Mouse (Mus musculus) MEL (cell line): Measurements from ENCODE around the gene Dapl1. TPM values are rescaled to one million over a fixed set of nuclear protein-coding genes. Genes with fewer than 3 reads are reported as not detected.

Experiments used
- DNase-seq: peaks from one replicate; pipeline ENCODE4 v3.0.0; 2011; ENCODE audit warnings: low read depth, low spot score
- H3K27ac ChIP-seq: 2 replicates; pipeline ENCODE4 v1.5.1; 2012; ENCODE audit warnings: low read depth, mild to moderate bottlenecking, control low read depth, low read length, moderate library complexity; ENCODE audit not compliant: control insufficient read depth
- H3K27me3 ChIP-seq, 2 experiments: fragments of 150-350 bp in 1 of 2; sonication (generic) in 1 of 2; 2 replicates each; pipeline ENCODE4 v1.6.1; 2012; ENCODE audit warnings: low read length in 2 of 2, mild to moderate bottlenecking in 2 of 2, improper control_type of control experiment in 1 of 2, moderate library complexity in 1 of 2; ENCODE audit not compliant: insufficient read depth in 2 of 2, control insufficient read depth in 1 of 2
- H3K36me3 ChIP-seq, 2 experiments: 2 replicates each; pipeline ENCODE4 v1.6.1; 2012 to 2014; ENCODE audit warnings: low read length in 2 of 2, improper control_type of control experiment in 1 of 2, inconsistent platforms in 1 of 2, mild to moderate bottlenecking in 1 of 2; ENCODE audit not compliant: insufficient read depth in 2 of 2, control insufficient read depth in 1 of 2
- H3K4me1 ChIP-seq, 2 experiments: fragments of 150-350 bp in 1 of 2; sonication (generic) in 1 of 2; 2 replicates each; pipeline ENCODE4 v1.6.1; 2012; ENCODE audit warnings: low read length in 2 of 2, improper control_type of control experiment in 1 of 2, mild to moderate bottlenecking in 1 of 2; ENCODE audit not compliant: insufficient read depth in 2 of 2, control insufficient read depth in 1 of 2
- H3K4me3 ChIP-seq, 2 experiments: fragments of 150-350 bp in 1 of 2; sonication (generic) in 1 of 2; 2 replicates each; pipeline ENCODE4 v1.5.1; 2012; ENCODE audit warnings: low read depth in 2 of 2, low read length in 2 of 2, mild to moderate bottlenecking in 2 of 2, moderate library complexity in 2 of 2, control low read depth in 1 of 2, improper control_type of control experiment in 1 of 2; ENCODE audit not compliant: control insufficient read depth in 1 of 2, insufficient read depth in 1 of 2
- H3K79me2 ChIP-seq: 2 replicates; pipeline ENCODE4 v1.6.1; 2012; ENCODE audit warnings: mild to moderate bottlenecking, low read length, moderate library complexity; ENCODE audit not compliant: control insufficient read depth, poor library complexity, insufficient read depth
- H3K9ac ChIP-seq: 2 replicates; pipeline ENCODE4 v1.6.1; 2012; ENCODE audit warnings: low read depth, mild to moderate bottlenecking, control low read depth, low read length, moderate library complexity; ENCODE audit not compliant: control insufficient read depth, poor library complexity, severe bottlenecking
- H3K9me3 ChIP-seq: fragments of 150-350 bp; sonication (generic); replicated peaks from 2 replicates; pipeline ENCODE4 v1.6.1; 2012; ENCODE audit warnings: mild to moderate bottlenecking, low read length, improper control_type of control experiment, moderate library complexity; ENCODE audit not compliant: insufficient read depth
- BHLHE40 ChIP-seq: IDR thresholded peaks from 2 replicates; pipeline ENCODE4 v1.6.1; 2012; ENCODE audit warnings: low read depth, mild to moderate bottlenecking, inconsistent platforms, low read length, improper control_type of control experiment, borderline replicate concordance
- CHD1 ChIP-seq: IDR thresholded peaks from 2 replicates; pipeline ENCODE4 v1.6.1; 2012; ENCODE audit warnings: low read depth, mild to moderate bottlenecking, inconsistent platforms, low read length, improper control_type of control experiment
- CHD2 ChIP-seq: IDR thresholded peaks from 2 replicates; pipeline ENCODE4 v1.6.1; 2011; ENCODE audit warnings: low read length, improper control_type of control experiment
- CTCF ChIP-seq, 3 experiments: IDR thresholded peaks in 2 of 3; conservative IDR thresholded peaks in 1 of 3; 2 replicates each; pipeline ENCODE4 v1.5.1; 2011 to 2012; ENCODE audit warnings: low read length in 3 of 3, low read depth in 2 of 3, mild to moderate bottlenecking in 2 of 3, improper control_type of control experiment in 1 of 3, inconsistent platforms in 1 of 3, mixed read lengths in 1 of 3, moderate library complexity in 1 of 3; ENCODE audit not compliant: control insufficient read depth in 1 of 3, insufficient read depth in 1 of 3, poor library complexity in 1 of 3, severe bottlenecking in 1 of 3
- ELF1 ChIP-seq: IDR thresholded peaks from 2 replicates; pipeline ENCODE4 v1.6.1; 2014; ENCODE audit warnings: low read depth, mild to moderate bottlenecking, inconsistent platforms, low read length, improper control_type of control experiment, moderate library complexity
- ETS1 ChIP-seq: IDR thresholded peaks from 2 replicates; pipeline ENCODE4 v1.6.1; 2012; ENCODE audit warnings: low read depth, mild to moderate bottlenecking, inconsistent platforms, low read length, improper control_type of control experiment, moderate library complexity
- GABPA ChIP-seq: IDR thresholded peaks from 2 replicates; pipeline ENCODE4 v1.6.1; 2012; ENCODE audit warnings: low read depth, mild to moderate bottlenecking, inconsistent platforms, low read length, improper control_type of control experiment, moderate library complexity
- GATA1 ChIP-seq: IDR thresholded peaks from 2 replicates; pipeline ENCODE4 v1.6.1; 2011; ENCODE audit warnings: low read depth, low read length, improper control_type of control experiment
- JUND ChIP-seq: IDR thresholded peaks from 2 replicates; pipeline ENCODE4 v1.6.1; 2011; ENCODE audit warnings: low read depth, mild to moderate bottlenecking, improper control_type of control experiment, low read length
- KAT2A ChIP-seq: conservative IDR thresholded peaks from 2 replicates; pipeline ENCODE4 v1.6.1; 2012; ENCODE audit warnings: low read depth, low read length, improper control_type of control experiment, inconsistent platforms
- MAX ChIP-seq: IDR thresholded peaks from 2 replicates; pipeline ENCODE4 v1.6.1; 2011; ENCODE audit warnings: low read length, improper control_type of control experiment
- MAZ ChIP-seq: IDR thresholded peaks from 2 replicates; pipeline ENCODE4 v1.6.1; 2012; ENCODE audit warnings: low read depth, mild to moderate bottlenecking, inconsistent platforms, low read length, improper control_type of control experiment
- MYC ChIP-seq: IDR thresholded peaks from 2 replicates; pipeline ENCODE4 v1.6.1; 2011; ENCODE audit warnings: low read depth, mild to moderate bottlenecking, low read length, improper control_type of control experiment, moderate library complexity
- NRF1 ChIP-seq: IDR thresholded peaks from 2 replicates; pipeline ENCODE4 v1.6.1; 2014; ENCODE audit warnings: low read depth, mild to moderate bottlenecking, inconsistent platforms, low read length, improper control_type of control experiment, moderate library complexity; ENCODE audit not compliant: poor library complexity, insufficient read depth, severe bottlenecking
- POLR2A ChIP-seq, 2 experiments: IDR thresholded peaks; 2 replicates each; pipeline ENCODE4 v1.6.1; 2011 to 2012; ENCODE audit warnings: low read length in 2 of 2, mild to moderate bottlenecking in 2 of 2, control low read depth in 1 of 2, improper control_type of control experiment in 1 of 2, low read depth in 1 of 2, moderate library complexity in 1 of 2; ENCODE audit not compliant: control insufficient read depth in 1 of 2, insufficient read depth in 1 of 2, poor library complexity in 1 of 2
- POLR2AphosphoS2 ChIP-seq: IDR thresholded peaks from 2 replicates; pipeline ENCODE4 v1.6.1; 2011; ENCODE audit warnings: low read length, improper control_type of control experiment
- POLR2AphosphoS5 ChIP-seq: IDR thresholded peaks from 2 replicates; pipeline ENCODE4 v1.6.1; 2012; ENCODE audit warnings: low read depth, borderline replicate concordance, mild to moderate bottlenecking, inconsistent platforms, low read length, moderate library complexity, mixed read lengths
- RAD21 ChIP-seq: IDR thresholded peaks from 2 replicates; pipeline ENCODE4 v1.6.1; 2011; ENCODE audit warnings: mild to moderate bottlenecking, low read depth, low read length, improper control_type of control experiment
- TBP ChIP-seq: IDR thresholded peaks from 2 replicates; pipeline ENCODE4 v1.8.0; 2011; ENCODE audit warnings: low read depth, low read length, improper control_type of control experiment
- USF2 ChIP-seq, 2 experiments: IDR thresholded peaks; 2 replicates each; pipeline ENCODE4 v1.6.1; 2011 to 2012; ENCODE audit warnings: improper control_type of control experiment in 2 of 2, low read length in 2 of 2, borderline replicate concordance in 1 of 2, inconsistent platforms in 1 of 2, low read depth in 1 of 2, mild to moderate bottlenecking in 1 of 2; ENCODE audit not compliant: insufficient read depth in 1 of 2
- ZC3H11A ChIP-seq: IDR thresholded peaks from 2 replicates; pipeline ENCODE4 v1.6.1; 2012; ENCODE audit warnings: low read depth, mild to moderate bottlenecking, inconsistent platforms, low read length, improper control_type of control experiment
- ZKSCAN1 ChIP-seq: IDR thresholded peaks from 2 replicates; pipeline ENCODE4 v1.6.1; 2012; ENCODE audit warnings: low read depth, mild to moderate bottlenecking, inconsistent platforms, low read length, improper control_type of control experiment, moderate library complexity
- polyA plus RNA-seq, 2 experiments: library from polyadenylated mRNA; stranded (reverse) in 1 of 2; unstranded in 1 of 2; fragments of >175 nt in 1 of 2; fragments of >200 nt in 1 of 2; gene quantifications; 2 replicates each; pipeline versions ENCODE4 v1.2.1 to v1.2.4; 2012; ENCODE audit warnings: low replicate concordance in 2 of 2, low read depth in 1 of 2; ENCODE audit not compliant: insufficient read length in 2 of 2, insufficient read depth in 1 of 2, missing spikeins in 1 of 2
- total RNA-seq: library from RNA; depleted of rRNA; stranded (reverse); fragments of 300-350 nt; gene quantifications from 2 replicates; pipeline ENCODE4 v1.2.3, GENCODE M21; 2012

Dapl1 gene
- total and polyA plus RNA-seq, 3 experiments: not detected

DNA sequence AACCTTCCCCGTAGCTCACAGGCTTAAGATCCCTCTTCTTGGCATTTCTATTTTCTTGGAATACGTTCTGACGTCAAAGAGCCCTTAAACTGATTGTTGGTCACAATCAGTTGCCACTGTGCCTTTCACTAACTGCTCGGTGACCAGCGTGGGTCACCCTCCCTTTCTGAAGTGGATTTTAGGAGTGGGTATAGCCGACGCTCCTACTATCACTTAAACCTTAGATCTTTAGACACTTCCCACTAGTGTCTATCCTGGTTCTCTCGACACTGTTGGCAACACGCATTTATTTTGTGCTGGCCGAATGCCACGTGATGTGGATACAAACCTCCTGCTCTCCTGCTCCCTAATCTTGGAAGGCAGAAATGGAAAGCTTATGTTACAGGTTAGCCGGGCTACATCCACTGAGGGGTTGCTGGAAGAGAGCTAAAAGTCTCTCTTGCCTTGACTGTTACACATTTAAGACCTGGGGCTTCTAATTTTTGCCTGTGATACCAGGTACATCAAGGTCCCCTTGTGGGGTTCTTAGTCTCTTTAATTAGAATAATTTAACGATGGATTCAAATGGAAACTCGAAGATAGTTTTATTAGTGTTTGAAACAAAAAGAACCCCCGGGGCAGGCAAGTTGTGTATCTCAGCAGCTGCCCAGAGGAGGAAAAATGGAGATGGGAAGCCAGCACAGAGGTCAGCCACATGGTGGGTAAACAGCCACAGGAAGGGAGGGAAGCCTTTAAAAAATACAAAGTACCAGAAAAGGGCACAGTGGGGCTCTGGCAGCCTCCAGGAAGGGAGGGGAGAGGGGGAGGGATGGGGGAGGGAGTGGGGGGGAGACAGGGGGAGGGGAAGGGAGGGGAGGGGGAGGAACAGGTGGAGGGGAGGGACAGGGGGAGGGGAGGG lies 13.2 kb upstream of the Dapl1 start:
- H3K27me3 ChIP-seq: no peaks in the 10 kb centered on the region
- no peak overlapping the region for H3K27ac ChIP-seq
- H3K4me1 ChIP-seq: no peaks in the 10 kb centered on the region
- H3K36me3 ChIP-seq: no peaks in the 10 kb centered on the region
- H3K9ac ChIP-seq: no peak overlapping the region
- no peaks in the 10 kb centered on the region for H3K79me2 ChIP-seq
- TF ChIP-seq POLR2AphosphoS5: no peak
- no peak for TF ChIP-seq MAZ
- TF ChIP-seq ETS1: no peak
- TF ChIP-seq GABPA: no peak
- TF ChIP-seq CTCF (IDR thresholded peaks at IDR 0.05 in 2 of 3, conservative IDR thresholded peaks at IDR 0.05 in 1 of 3; ENCODE audit: control insufficient read depth in 1 of 3, insufficient read depth in 1 of 3, low read depth in 2 of 3, low read length in 3 of 3, poor library complexity in 1 of 3, severe bottlenecking in 1 of 3): no peak
- no peaks in the 10 kb centered on the region for H3K9me3 ChIP-seq
- no peak for DNase-seq
- no peak overlapping the region for H3K4me3 ChIP-seq

DNA sequence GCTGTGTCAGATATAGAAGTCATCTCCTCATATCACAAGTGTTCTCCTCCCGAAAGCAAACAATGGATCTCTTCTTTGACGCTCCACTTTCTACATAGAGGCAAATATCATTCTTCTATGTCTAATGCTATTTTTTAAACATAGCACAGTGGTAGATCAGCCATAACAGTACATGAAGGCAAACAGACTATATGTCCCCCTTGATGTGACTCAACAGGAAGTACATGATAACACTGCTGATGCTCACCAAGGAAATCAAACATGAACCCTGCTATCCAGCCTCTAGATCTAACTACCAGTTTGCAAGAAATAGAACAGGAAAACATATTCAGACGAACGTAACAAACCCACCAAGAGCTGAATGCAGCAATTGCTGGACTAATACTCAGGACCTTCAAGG lies 10.1 kb upstream of the Dapl1 start:
- H3K79me2 ChIP-seq: no peaks in the 10 kb centered on the region
- no peak overlapping the region for H3K4me3 ChIP-seq
- H3K27me3 ChIP-seq: no peaks in the 10 kb centered on the region
- TF ChIP-seq MYC (no peak), BHLHE40 (no peak), POLR2A (IDR thresholded peaks at IDR 0.05; ENCODE audit: control insufficient read depth in 1 of 2, insufficient read depth in 1 of 2, low read depth in 1 of 2, low read length in 2 of 2, poor library complexity in 1 of 2) (no peak), NRF1 (no peak), CTCF (IDR thresholded peaks at IDR 0.05 in 2 of 3, conservative IDR thresholded peaks at IDR 0.05 in 1 of 3; ENCODE audit: control insufficient read depth in 1 of 3, insufficient read depth in 1 of 3, low read depth in 2 of 3, low read length in 3 of 3, poor library complexity in 1 of 3, severe bottlenecking in 1 of 3) (no peak)
- no peak for DNase-seq
- H3K36me3 ChIP-seq: no peaks in the 10 kb centered on the region
- H3K9me3 ChIP-seq: no peaks in the 10 kb centered on the region
- no peak overlapping the region for H3K9ac ChIP-seq
- H3K4me1 ChIP-seq: no peaks in the 10 kb centered on the region
- H3K27ac ChIP-seq: no peak overlapping the region

DNA sequence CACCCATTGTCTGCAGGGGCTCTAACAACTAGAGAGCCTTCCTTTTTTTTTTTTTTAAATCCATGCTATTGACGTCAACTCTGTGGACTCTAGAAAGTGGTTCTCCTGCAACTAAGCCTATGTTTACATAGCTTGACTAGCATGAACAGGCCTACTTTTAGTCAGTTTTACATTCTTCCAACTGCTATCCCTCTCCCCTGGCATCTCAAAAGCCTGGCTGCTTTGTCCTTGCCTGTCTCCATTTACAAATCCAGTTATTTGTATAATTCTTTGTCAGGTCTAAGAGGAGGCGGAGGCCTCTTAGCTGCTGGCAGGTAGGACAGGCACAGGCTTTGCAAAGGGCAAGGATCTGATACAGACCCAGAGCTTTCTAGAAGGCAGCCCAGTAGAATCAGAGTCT lies 627 bp downstream of the Dapl1 start:
- no peak for TF ChIP-seq TBP
- no peak for TF ChIP-seq POLR2AphosphoS2
- no peak for TF ChIP-seq MAX
- no peak for TF ChIP-seq ZKSCAN1
- no peak for TF ChIP-seq KAT2A
- no peak for TF ChIP-seq USF2 (IDR thresholded peaks at IDR 0.05; ENCODE audit: borderline replicate concordance in 1 of 2, insufficient read depth in 1 of 2, low read depth in 1 of 2, low read length in 2 of 2)
- TF ChIP-seq CHD2: no peak
- TF ChIP-seq RAD21: no peak
- TF ChIP-seq CHD1: no peak
- TF ChIP-seq ZC3H11A: no peak
- TF ChIP-seq JUND: no peak
- no peak for TF ChIP-seq GATA1
- no peak for TF ChIP-seq ELF1
- no peak for TF ChIP-seq GABPA
- TF ChIP-seq MYC: no peak
- H3K79me2 ChIP-seq: no peaks in the 10 kb centered on the region
- no peaks in the 10 kb centered on the region for H3K4me1 ChIP-seq
- H3K9ac ChIP-seq: no peak overlapping the region
- no peak overlapping the region for H3K27ac ChIP-seq
- H3K36me3 ChIP-seq: no peaks in the 10 kb centered on the region
- no peak overlapping the region for H3K4me3 ChIP-seq
- H3K9me3 ChIP-seq: no peaks in the 10 kb centered on the region
- no peaks in the 10 kb centered on the region for H3K27me3 ChIP-seq
- DNase-seq: no peak
